Mouse (Mus musculus) spleen, adult 2 months (tissue): ENCODE measurements around the gene Gm10197.

Source experiments
- CTCF ChIP-seq: fragments of 200-500 bp; IDR thresholded peaks from 2 replicates; pipeline ENCODE4 v1.5.1; 2011; ENCODE audit warnings: mild to moderate bottlenecking, inconsistent platforms; ENCODE audit not compliant: insufficient read depth, insufficient read length, insufficient replicate concordance; ENCODE audit errors: extremely low read depth
- POLR2A ChIP-seq: fragments of 200-500 bp; IDR thresholded peaks from 2 replicates; pipeline ENCODE4 v1.6.1; 2011; ENCODE audit warnings: low read depth, low read length, inconsistent platforms

DNA sequence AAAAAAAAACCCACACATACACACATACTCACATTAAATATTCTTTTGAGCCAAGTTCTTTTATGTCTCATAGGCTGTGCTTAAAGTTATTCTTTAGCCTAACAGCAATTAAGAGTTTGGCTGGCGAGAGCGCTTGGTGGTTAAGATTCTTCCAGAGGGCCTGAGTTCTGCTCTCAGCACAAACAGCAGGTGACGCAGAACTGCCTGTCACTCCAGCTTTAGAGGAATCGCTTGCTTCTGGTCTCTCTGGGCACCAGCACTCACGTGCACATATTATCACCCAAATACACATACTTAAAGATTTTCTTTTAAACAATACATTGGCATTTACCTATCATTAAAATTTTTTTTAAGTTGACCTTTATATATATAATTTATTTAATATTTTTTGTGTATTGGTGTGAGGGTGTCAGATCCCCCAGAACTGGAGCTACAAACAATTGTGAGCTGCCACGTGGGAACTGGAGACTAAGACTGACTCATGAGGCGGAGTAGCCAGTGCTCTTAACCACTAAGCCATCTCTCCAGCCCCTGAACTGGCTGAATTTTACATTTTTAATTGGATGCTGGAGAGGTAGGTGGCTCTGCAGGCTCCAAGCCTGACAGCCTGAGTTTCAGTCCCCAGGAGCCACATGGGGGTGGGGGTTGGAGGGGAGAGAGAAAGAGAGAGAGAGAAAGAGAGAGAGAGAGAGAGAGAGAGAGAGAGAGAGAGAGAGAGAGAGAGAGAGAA, 17.1 kb downstream of the Gm10197 start:
- TF ChIP-seq CTCF (no peak), POLR2A (no peak)
